Mouse (Mus musculus) layer of hippocampus, adult 11-12 months (tissue): Measurements from ENCODE around the gene Zfyve1.

Source experiments
- DNase-seq: peaks from one replicate; pipeline ENCODE4 v3.0.0; 2022; ENCODE audit warnings: low spot score

Zfyve1 gene

GRCm38 (mm10) chr12:83523056-83523455 is 74.0 kb downstream of the Zfyve1 start:
- no peak for DNase-seq

GRCm38 (mm10) chr12:83521083-83521482 is 75.9 kb downstream of the Zfyve1 start:
- DNase-seq: no peak

DNA sequence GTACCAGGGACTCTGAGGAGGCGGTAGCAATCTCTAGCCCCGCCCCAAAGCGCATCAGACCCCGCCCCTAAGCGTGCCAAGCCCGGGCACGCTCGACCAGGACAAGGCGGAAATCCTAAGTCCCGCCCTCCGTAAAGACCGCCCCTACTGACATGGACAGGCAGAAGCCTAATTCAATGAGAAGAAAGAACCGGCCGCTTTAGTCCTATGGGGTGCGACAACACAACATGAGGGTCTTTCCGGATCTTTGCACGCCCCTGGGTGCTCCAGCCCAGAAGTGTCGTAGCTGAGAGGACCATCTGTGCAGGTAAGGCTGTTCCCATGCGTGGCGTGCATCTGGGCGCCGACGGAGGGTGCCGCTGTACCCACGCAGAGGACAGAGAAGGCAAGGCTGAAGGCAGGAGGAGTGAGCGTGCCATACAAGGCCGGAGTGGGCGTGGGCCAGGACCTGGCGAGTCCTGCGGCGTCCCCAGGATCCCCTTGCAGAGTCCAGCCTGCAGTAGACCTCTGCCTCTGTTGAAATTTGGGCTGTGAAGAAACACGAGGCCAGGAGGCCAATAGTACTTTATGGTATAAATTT is 76.6 kb downstream of the Zfyve1 start, which contains the start of gene Dcaf4:
TSS of gene Dcaf4 (plus strand) at position 156 of the 580 bp plus-strand sequence.
- DNase-seq: peak; percentile 96

GRCm38 (mm10) chr12:83517580-83517979 is 79.4 kb downstream of the Zfyve1 start:
- no peak for DNase-seq

DNA sequence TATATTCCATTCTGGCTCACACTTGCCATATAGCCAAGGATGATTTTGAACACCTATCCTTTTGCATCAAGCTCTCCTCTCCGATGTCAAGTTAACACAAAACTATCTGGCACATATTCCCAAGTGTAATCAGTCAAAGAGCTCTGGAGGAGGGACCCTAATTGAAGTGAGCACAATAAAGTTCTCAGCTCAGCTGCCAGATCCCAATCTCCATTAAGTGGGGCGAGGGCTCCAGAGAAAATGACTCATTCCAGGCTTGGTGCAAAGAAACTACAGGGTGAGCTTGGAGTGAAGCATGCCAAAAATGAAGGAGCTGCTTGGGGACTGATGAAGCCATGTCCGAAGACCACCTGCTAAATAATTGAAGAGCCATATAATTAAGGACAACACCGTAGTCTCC is 82.8 kb downstream of the Zfyve1 start:
- no peak for DNase-seq

- no peak for DNase-seq
Observed at GRCm38 (mm10) chr12:83513185-83513584, 83.8 kb downstream of the Zfyve1 start.

- DNase-seq: no peak
Observed at GRCm38 (mm10) chr12:83512783-83513182, 84.2 kb downstream of the Zfyve1 start.

GRCm38 (mm10) chr12:83510586-83510985 is 86.4 kb downstream of the Zfyve1 start:
- no peak for DNase-seq

- no peak for DNase-seq
Observed at GRCm38 (mm10) chr12:83506543-83506942, 90.5 kb downstream of the Zfyve1 start.

- DNase-seq: peak; percentile 78
Observed at GRCm38 (mm10) chr12:83502190-83502589, 94.8 kb downstream of the Zfyve1 start.

DNA sequence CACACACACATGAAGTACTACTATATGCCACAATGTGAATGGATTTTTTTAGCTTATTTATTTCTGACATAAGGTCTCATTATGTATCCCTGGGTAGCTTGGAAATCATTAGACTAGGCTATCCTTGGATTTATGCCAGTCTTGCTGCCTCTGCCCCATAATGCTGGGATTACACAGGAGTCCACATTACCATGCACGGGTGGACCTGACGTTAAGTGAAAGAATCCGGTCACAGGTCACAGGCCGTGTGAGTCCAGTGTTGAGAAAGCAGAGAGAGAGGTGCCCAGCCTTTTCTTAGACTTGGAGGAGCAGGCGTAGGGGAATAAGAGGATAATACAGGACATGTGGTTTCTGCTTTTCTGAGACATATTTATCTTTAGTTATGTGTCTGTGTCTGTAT is 97.8 kb downstream of the Zfyve1 start:
- no peak for DNase-seq

DNA sequence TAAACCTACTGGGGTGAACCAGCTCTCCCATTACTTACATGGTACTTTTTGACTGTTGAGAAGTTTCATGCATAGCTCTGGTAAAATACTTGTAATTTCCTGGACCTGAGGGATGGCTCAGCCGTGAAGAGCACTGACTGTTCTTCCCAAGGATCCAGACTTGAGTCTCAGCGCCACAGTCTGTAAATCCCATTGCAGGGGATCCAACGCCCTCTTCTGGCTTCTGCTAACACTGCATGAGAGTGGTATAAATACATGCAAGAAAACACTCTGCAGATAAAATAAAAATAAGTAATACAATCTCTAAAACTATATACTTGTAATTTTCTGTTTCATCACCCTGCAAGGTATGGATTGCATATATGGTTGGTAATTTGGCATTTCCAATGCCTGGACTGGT is 99.1 kb downstream of the Zfyve1 start:
- no peak for DNase-seq

- no peak for DNase-seq
Observed at GRCm38 (mm10) chr12:83496736-83497135, 100.3 kb downstream of the Zfyve1 start.
